Mouse (Mus musculus) heart, postnatal 0 days (tissue): ENCODE results near the gene H2-T23.

Experiments used
- CTCF ChIP-seq: IDR thresholded peaks from 2 replicates; pipeline ENCODE4 v1.5.1; 2016; ENCODE audit warnings: antibody characterized with exemption, control low read depth, low read depth
- EP300 ChIP-seq: IDR thresholded peaks from 2 replicates; pipeline ENCODE4 v1.6.1; 2016; ENCODE audit warnings: antibody characterized with exemption, low read depth

DNA sequence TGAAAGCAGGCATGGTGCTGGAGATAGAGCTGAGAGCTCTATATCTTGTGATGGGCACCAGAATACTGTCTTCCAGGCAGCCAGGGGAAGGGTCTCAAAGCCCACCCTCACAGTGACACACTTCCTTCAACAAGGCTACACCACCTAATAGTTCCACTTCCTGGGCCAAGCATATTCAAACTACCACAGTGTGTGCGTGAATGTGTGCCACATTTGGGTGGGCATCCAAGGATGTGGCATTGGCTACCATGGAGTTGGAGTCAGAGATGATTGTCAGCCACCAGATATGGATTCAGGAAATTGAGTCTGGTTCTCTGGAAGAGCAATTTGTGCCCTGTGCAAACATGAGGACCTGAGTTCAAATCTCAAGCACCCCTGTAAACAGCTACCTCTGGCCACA is 11.3 kb downstream of the H2-T23 start:
- TF ChIP-seq CTCF (no peak), EP300 (no peak)
